Mouse (Mus musculus) right cerebral cortex, postnatal 36 days (tissue): Measurements from ENCODE around the gene Vmn1r138.
"Not testable (repeated sequence)": the region's sequence is repeated elsewhere in the genome, so short reads cannot be mapped to it uniquely, and the experiment has no call there.

Experiments
- DNase-seq, 2 experiments: peaks; one replicate each; pipeline ENCODE4 v3.0.0; 2022; ENCODE audit warnings: low spot score in 2 of 2, mixed read lengths in 1 of 2

Vmn1r138 gene

DNA sequence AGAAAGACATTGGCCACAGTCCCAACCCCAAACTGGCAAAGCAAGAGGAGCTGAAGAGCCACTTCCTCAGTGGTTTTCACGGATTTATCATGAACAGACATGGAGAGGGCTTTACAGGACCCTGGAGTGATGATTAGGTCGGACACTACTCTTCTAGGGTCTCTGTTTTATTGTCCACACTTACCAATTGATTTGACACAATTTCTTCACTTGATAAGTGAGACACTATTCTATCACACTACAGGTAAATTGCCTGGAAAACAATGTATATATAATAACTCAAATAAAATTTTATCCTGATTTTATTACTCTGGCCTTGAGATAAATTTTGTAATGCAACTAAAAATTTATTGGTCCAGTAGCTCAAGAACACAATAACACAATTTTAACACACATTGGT, at the start of gene Vmn1r138:
TSS of gene Vmn1r138 (minus strand) at position 101 of the 400 bp plus-strand sequence.
- DNase-seq, result not testable (repeated sequence)

DNA sequence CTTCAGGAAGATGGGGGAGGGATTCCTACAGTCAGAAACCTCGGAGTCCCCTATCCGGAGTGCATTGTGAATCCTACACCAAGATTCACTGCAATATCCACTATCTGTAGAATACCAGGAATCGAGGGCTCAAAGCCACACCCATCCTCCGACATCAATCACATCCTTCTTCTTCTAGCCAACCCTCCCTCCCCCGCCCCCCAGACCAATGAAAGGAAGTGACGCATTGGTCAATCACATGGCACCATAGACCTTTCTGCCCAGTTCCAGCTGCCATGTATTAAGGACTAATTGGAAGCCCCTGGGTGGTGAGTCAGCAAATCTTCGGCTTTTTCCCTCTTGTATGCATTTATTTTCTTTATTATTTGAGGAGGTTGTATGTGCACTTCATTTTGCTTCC, 40.1 kb upstream of the Vmn1r138 start, which contains the start of gene Vmn1r139:
TSS of gene Vmn1r139 (plus strand) at position 301 of the 400 bp plus-strand sequence.
- not testable (repeated sequence) for DNase-seq

DNA sequence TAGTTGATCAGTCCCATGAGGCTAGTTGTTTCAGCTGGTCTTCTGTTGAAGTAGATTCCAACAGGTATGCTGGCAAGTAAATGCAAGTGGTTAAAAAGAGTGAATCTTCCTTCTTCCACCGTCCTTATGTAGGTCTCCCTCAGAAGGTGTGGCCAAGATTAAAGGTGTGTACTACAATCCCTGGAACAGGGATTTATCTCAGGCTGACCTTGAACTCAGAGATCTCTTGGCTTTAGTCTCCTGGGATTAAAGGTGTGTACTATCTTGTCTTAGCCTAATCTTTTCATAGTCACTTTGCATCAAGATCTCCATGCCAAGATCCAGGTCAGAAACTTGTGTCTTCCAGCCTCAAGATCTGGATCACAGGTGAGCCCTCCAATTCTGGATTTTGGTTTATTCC, 27.5 kb upstream of the Vmn1r138 start, which contains the start of gene Gm6176:
TSS of gene Gm6176 (minus strand) at position 101 of the 400 bp plus-strand sequence.
- not testable (repeated sequence) for DNase-seq

DNA sequence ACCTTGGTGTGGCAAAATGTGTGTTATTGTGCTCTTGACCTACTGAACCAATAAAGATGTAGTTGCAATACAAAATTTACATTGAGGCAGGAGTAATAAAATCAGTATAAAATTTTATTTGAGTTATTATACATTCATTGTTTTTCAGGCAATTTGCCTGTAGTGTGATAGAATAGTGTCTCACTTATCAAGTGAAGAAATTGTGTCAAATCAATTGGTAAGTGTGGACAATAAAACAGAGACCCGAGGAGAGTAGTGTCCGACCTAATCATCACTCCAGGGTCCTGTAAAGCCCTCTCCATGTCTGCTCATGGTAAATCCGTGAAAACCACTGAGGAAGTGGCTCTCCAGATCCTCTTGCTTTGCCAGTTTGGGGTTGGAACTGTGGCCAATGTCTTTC, 34.4 kb downstream of the Vmn1r138 start, which contains the start of gene Vmn1r137:
TSS of gene Vmn1r137 (plus strand) at position 301 of the 400 bp plus-strand sequence.
- not testable (repeated sequence) for DNase-seq
